Mouse (Mus musculus) gastrocnemius, postnatal 36 days (tissue): Measurements from ENCODE around the gene Nek10. TPM values are rescaled to one million over a fixed set of nuclear protein-coding genes. Genes with fewer than 3 reads are reported as not detected.
A peak's percentile ranks its signal among the peaks of the same experiment; 100 is the strongest.

ENCODE experiments used
- DNase-seq, 2 experiments: peaks; one replicate each; pipeline ENCODE4 v3.0.0; 2022
- intact Hi-C: fragments of 180-260 bp; cut with DNase I; formaldehyde crosslinking; loops from one replicate; pipeline ENCODE4 v1.15.1; 2025
- total RNA-seq, 2 experiments: library from RNA; stranded (reverse); gene quantifications; 2 replicates each; pipeline ENCODE4 v1.2.3; 2021

The Nek10 gene
- total RNA-seq, 2 experiments from 2014 or later, result 0.07 TPM; not detected in 1

GRCm38 (mm10) chr14:14869239-14869638 is 66.0 kb downstream of the Nek10 start:
- no peak for DNase-seq
- intact Hi-C loops, result no loop called here

DNA sequence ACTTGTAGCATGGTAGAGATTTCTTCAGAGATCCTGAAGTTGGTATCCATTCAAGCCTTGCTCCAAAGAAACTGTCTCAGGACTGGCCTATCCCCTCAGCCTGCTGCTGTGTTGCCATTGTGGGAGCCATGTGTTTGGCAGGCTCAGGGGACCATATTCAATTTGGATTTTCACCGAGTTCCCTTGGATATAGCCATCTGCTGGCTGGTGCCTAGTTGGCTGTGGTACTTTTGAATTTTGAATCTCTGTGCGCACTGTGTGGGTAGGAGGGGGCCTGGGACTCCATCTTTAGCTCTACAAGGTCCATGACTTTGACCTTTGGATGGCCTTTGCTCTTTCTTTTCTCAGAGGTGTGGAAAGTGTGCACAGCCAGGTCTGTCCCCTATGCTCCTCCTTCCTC is 66.8 kb downstream of the Nek10 start:
- intact Hi-C loops, result no loop called here
- DNase-seq, result no peak

DNA sequence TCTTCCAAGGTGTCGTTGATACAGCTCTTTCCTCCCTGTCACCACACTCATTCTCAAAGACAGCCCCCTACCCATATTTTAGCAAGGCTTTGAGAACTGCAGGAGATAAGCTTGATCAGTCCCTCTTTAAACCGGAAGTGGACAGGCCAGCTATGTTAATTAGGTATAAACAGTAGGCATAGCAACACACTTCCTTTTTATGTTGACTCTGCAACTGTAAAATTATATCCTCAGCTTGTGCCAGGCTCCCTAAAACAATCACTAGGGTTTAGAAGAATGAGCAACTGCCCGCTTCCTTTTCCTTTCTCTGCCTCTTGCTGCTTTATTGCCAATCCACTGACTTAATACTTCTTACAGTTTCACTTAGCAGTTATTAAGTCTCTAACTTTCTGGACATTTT is 67.2 kb downstream of the Nek10 start:
- intact Hi-C loops, result no loop called here
- DNase-seq, result no peak

- intact Hi-C loops, result no loop called here
- DNase-seq, result no peak
These were observed 67.9 kb downstream of the Nek10 start for GRCm38 (mm10) chr14:14871121-14871520.

- DNase-seq, result no peak
- intact Hi-C loops, result no loop called here
These were observed 68.5 kb downstream of the Nek10 start for GRCm38 (mm10) chr14:14871700-14872099.

DNA sequence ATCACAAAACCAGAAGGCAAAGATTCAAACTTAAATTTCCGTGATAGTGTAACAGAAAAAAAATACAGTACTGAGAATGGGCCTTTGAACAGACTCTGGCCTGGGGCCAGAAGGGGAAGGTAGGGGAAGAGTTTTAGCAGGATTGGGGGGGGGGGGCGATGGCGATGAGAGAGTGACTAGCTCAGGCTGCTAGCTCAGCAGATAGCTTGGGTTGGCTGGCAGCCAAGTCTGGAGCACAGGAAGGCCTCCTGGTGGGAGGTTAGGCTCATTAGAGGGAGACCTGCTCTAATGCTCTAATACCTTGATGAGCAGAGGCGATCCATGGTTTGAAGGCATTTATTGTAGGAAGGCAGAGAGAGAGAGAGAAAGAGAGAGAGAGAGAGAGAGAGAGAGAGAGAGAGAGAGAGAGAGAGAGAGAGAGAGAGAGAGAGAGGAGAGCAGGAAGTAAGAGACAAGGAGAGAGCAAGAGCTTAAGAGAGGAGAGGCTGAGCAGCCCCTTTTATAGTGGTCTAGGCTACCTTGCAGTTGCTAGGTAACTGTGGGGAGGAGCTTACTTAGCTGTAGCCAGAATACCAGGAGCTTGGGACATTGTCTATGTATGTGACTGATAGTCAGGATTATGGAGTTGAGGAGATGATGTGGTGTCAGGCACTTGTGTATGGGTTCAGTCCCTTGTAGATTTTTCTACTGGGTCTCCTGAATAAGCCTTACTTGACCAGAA is 90.9 kb downstream of the Nek10 start:
- intact Hi-C loops, result no loop called here
- no peak for DNase-seq

GRCm38 (mm10) chr14:14894776-14895175 is 91.6 kb downstream of the Nek10 start:
- DNase-seq, result no peak
- intact Hi-C loops, result no loop called here

DNA sequence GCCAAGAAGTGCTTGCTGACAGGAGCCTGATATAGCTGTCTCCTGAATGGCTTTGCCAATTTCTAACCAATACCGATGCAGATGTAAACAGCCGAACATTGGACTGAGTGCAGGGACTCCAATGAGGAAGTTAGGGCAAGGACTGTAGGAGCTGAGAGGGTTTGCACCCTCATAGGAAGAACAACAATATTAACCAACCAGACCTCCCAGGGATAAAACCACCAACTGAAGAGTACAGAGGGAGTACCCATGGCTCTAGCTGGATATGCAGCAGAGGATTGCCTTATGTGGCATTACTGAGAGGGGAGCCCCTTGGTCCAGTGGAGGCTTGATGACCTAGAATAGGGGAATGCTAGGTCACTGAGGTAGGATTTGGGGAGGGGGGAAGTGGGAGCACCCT is 92.1 kb downstream of the Nek10 start:
- DNase-seq, result no peak
- intact Hi-C loops, result no loop called here

- no peak for DNase-seq
- intact Hi-C loops, result no loop called here
These were observed 93.4 kb downstream of the Nek10 start for GRCm38 (mm10) chr14:14896399-14897136.

GRCm38 (mm10) chr14:14904750-14905529 is 101.7 kb downstream of the Nek10 start:
- intact Hi-C loops, result loop anchor here (2.0 kb wide), 1 partner anchor 42 kb away; no protein-coding TSS in a partner anchor
- peak; percentile 30 to 51 for DNase-seq

DNA sequence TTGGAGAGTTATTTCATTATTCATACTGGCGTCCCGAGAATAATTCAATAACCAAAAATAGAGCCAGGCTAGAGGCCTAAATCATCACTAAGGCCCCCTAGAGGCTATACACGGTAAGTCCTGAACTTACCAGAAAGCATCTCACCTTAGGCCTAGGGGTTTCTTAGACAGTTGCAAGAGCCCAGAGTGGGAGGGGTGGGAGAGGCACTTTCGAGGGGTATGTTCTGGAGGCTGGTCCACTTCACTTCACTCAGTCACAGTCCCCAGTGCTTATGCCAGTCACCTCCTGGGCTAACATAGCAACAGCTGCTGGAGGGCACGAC is 102.3 kb downstream of the Nek10 start:
- intact Hi-C loops, result loop anchor here (2.0 kb wide), 1 partner anchor 43 kb away; no protein-coding TSS in a partner anchor
- DNase-seq, result no peak

GRCm38 (mm10) chr14:14925615-14926014 is 122.4 kb downstream of the Nek10 start:
- no peak for DNase-seq
- intact Hi-C loops, result no loop called here

DNA sequence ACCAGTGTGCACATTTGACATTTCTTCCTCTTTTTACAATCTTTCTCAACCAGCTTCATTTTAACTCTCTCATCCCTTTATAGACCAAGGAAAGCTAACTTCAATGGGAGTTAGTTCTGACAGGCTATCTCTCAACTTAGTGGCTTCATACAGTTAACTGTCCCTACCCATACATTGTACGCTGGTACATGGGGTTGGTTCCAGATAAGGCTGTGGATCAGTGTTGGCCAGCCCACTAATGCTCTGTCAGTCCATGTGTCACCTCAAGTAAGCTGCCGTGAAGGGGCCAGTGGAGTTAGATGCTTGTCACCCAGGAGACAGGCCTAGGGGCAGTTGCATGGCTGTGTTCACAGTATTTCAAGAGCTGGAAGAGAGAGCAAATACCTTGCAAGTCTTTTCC is 124.3 kb downstream of the Nek10 start:
- no peak for DNase-seq
- intact Hi-C loops, result no loop called here

GRCm38 (mm10) chr14:14934977-14935376 is 131.8 kb downstream of the Nek10 start:
- intact Hi-C loops, result no loop called here
- DNase-seq, result no peak

- intact Hi-C loops, result no loop called here
- no peak for DNase-seq
These were observed 142.7 kb downstream of the Nek10 start for GRCm38 (mm10) chr14:14945930-14946329.

DNA sequence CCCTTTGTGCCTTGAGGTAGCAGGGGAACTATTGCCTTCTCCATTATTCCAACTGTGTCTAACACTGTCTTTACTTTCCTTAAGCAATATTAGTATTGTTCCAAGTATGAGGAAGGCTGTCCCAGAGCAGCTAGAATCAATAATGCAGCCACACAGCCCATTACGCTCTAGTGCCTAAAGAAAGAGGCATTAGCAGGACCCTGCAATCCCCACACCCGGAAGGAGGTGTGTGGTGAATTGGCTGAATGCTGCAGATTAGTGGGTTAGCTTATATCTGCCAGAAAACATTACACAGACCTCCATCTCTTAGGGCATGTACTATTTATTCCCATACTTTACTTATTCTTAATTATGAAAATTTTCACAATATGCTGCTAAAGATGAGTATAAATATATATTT is 145.8 kb downstream of the Nek10 start:
- intact Hi-C loops, result no loop called here
- no peak for DNase-seq

- intact Hi-C loops, result no loop called here
- DNase-seq, result no peak
These were observed 148.6 kb downstream of the Nek10 start for GRCm38 (mm10) chr14:14951808-14952207.

GRCm38 (mm10) chr14:14959780-14960440 is 156.7 kb downstream of the Nek10 start:
- intact Hi-C loops, result no loop called here
- DNase-seq, result no peak

DNA sequence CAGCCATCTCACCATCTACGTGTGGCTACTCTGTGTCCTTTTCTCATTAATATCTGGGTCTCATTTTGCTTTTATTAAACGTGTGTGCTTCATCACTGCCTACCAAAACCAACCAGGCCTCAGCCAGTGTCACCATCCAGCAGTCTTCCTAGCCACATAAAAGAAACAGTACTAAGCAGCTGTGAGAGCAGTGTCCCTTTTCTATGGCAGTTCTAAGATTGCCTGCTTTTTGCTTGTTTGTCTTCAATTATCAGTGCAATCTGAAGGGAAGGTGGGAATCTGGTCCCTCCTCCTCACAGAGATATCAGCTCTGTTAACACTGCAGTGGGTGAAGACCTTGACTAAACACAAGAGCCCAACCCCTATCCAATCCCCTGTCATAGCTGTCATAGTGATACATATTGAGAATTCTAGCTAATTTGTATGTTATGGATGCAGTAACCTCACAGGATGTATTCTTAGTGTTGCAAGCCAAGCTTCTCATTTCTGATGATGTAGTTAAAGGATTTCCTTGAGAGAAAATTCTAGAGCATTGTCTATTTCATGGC is 157.3 kb downstream of the Nek10 start:
- no peak for DNase-seq
- intact Hi-C loops, result no loop called here

DNA sequence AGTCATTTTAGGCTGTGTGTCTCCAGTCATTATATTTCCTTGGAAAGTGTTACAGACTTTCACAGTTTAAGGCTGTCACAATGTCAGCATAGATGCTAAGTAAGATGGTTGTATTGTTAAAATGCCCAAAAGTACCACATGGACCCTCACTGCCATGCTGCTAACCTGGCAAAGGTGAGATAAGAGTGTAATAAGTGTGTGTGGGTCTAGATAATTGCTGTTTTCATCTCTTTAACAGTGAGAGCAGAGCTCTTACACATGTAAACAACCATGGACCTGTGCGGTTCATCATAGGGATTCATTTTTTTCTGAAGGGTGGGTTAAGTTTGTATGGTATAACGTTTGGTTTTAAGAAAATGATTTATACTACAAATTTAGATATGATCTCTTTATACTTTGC is 167.4 kb downstream of the Nek10 start:
- no peak for DNase-seq
- intact Hi-C loops, result no loop called here

DNA sequence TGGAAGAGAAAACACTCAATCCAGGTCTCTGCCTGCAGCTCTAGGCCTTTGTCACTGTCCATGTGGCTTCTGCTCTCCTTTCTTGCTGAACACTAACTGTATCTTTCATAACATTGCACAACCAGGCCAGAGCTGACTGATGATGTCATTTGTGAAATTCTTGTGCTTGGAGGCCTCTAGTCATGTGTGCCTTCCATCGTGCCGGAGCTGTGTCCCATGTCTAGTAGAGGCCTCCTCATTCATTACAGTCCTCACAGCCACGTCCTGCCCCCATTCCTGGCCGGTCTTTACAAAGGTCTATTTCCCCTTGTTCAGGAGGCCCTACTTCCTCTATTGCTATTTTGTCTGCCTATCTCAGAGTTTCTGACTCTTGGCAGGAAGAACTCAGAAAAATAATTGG is 167.8 kb downstream of the Nek10 start:
- intact Hi-C loops, result no loop called here
- no peak for DNase-seq
